Mouse (Mus musculus): ENCODE data around the gene Ctcfl. TPM values are rescaled to one million over a fixed set of nuclear protein-coding genes. Genes with fewer than 3 reads are reported as not detected.

The Ctcfl gene
- polyA plus RNA-seq, 1 experiment, result 0.55 TPM

DNA sequence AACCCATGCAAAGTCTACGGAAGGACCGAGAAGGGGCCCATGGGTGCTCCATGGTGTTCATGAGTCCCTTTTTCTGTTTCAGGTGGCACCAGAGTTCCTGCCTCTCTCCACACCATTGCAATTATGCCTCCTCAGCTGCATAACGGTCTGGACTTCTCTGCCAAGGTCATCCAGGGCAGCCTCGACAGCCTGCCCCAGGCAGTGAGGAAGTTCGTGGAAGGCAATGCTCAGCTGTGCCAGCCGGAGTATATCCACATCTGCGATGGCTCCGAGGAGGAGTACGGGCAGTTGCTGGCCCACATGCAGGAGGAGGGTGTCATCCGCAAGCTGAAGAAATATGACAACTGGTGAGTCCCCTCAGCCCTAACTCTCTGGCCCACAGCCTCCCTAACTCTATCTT lies 33.9 kb upstream of the Ctcfl start:
- Histone ChIP-seq H3K4me3 (ENCODE audit: insufficient read depth, low read depth, low read length) (peak overlapping the region; percentile 66), H3K4me1 (ENCODE audit: control insufficient read depth, insufficient read depth, insufficient read length, low read length) (peaks cover 9% of the 10 kb centered on the region), H3K27ac (replicated peaks; ENCODE audit: low read depth, low read length) (peak overlapping the region; percentile 89)

DNA sequence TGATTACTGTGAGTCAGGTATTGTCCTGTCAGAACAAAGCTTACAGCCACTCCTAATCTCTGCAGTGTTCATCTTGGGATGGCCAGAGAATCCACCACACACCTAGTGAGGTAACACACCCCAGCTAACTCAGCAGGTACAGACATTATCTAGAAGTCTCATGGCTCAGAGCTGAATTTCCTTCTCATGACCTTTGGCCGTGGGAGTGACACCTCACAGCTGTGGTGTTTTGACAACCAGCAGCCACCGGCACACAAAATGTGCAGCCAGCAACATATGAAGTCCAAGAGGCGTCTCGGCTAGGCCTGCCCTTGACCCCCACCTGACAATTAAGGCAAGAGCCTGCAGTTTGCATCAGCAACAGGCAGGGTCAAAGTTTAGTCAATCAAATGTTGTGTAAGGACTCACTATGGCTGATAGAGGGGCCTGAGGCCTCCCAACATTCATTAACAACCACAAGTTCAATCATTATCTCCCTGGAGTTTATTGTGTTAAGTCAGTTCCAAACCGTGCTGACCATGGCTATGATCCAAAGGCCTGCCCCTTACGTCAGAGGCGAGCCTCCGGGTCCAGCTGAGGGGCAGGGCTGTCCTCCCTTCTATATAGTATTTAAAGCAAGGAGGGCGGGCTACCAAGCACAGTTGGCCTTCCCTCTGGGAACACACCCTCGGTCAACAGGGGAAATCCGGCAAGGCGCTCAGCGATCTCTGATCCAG lies 33.3 kb upstream of the Ctcfl start, which contains the start of gene Pck1:
Pck1 (plus strand) TSS at position 613 of the 716 bp plus-strand sequence.
- Histone ChIP-seq H3K4me3 (ENCODE audit: insufficient read depth, low read depth, low read length) (peak within 1 kb of the TSS; percentile 66), H3K27ac (replicated peaks; ENCODE audit: low read depth, low read length) (peak within 1 kb of the TSS; percentile 100), H3K4me1 (ENCODE audit: control insufficient read depth, insufficient read depth, insufficient read length, low read length) (peaks cover 9% of the 10 kb centered on the region)

DNA sequence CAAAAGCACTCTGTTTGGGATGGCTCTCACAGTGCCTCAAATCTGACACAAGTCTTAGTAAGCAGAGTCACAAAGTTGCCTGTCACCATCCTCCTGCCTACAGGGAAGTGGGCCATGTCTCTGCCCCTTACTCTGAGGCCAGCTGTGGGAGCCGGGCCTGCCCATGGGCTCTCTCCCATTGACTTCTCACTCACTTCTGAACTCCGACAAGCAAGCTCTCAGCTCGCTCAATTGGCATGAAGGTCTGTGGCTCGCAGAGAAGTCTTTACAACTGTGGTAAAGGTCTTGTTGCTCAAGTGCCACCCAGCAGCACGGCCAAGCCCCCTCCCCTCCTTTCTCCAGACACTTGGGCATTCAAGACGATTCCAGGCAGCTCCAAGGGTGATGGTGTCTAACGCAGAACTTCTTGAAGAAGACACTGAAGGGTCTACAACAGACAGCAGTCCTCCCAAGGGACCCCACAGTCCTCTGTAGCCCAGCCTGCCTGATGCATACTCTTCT lies 32.5 kb upstream of the Ctcfl start:
- H3K4me1 ChIP-seq (ENCODE audit: control insufficient read depth, insufficient read depth, insufficient read length, low read length), result peaks cover 9% of the 10 kb centered on the region

DNA sequence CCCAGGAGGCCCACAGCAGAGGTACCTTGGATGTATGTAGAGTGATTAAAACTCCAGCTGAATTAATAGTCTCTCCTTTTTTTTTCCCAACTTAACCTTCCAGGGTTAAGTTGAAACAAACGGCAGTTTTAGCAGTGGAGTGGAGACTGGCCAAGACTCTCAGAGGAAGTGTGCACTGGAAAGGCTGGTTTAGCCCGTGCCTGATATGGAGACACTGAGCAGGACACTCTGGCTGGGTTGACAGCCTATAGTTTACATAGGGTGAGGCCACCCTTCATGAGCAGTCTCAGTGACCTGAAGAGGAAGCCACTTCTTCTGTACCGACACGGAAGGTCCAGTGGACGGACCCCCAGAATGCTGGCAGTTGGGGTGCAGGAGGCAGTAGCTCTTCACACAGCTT lies 32.0 kb upstream of the Ctcfl start:
- no peak overlapping the region for H3K4me3 ChIP-seq (ENCODE audit: insufficient read depth, low read depth, low read length)
- peak overlapping the region; percentile 100 for H3K27ac ChIP-seq (replicated peaks; ENCODE audit: low read depth, low read length)
- peaks cover 9% of the 10 kb centered on the region for H3K4me1 ChIP-seq (ENCODE audit: control insufficient read depth, insufficient read depth, insufficient read length, low read length)

More for the DNA sequence above, 32.5 kb upstream of the Ctcfl start:
- Histone ChIP-seq H3K27ac (replicated peaks; ENCODE audit: low read depth, low read length) (peak overlapping the region; percentile 100), H3K4me3 (ENCODE audit: insufficient read depth, low read depth, low read length) (no peak overlapping the region)

DNA sequence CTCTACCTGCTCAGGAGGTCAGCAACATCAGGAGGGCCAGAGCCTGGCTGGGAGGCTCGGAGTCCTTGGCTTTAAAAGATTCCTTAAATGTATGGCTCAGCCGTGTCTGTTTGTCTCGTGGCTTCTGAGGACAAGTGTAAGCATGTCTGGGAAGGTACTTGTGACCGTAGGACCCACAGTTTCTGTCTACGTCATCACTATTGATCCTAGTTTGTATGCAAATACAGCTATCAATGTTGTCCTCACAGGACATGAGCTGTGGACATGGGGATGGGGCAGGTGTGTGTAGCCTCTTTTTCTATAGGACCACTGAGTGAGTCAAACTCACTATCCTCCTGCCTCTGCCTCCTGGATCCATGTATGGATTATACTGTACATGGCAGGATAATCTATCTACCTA lies 28.7 kb upstream of the Ctcfl start:
- Histone ChIP-seq H3K27ac (replicated peaks; ENCODE audit: low read depth, low read length) (no peak overlapping the region), H3K4me1 (ENCODE audit: control insufficient read depth, insufficient read depth, insufficient read length, low read length) (peaks cover 9% of the 10 kb centered on the region), H3K4me3 (ENCODE audit: insufficient read depth, low read depth, low read length) (no peak overlapping the region)

DNA sequence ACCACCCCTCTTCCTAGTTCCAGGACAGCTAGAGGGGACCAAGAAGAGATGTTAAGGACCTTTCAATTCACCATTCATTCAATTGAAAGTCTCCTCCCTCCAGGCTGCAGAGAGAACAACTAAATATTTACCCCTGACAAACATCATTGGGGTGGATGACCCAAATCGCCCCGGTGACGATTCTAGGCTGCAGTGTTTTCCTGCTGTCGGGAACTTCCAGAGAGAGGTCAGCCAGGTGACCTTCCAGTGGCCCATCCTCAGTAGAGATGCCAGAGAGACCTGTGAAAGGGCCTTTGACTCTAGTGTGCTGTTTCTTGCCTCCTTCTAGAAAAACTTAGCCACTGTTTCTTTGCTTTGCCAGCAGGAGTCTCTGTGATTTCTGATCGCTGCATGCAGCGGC lies 27.4 kb upstream of the Ctcfl start:
- peaks cover 9% of the 10 kb centered on the region for H3K4me1 ChIP-seq (ENCODE audit: control insufficient read depth, insufficient read depth, insufficient read length, low read length)
- no peak overlapping the region for H3K27ac ChIP-seq (replicated peaks; ENCODE audit: low read depth, low read length)

DNA sequence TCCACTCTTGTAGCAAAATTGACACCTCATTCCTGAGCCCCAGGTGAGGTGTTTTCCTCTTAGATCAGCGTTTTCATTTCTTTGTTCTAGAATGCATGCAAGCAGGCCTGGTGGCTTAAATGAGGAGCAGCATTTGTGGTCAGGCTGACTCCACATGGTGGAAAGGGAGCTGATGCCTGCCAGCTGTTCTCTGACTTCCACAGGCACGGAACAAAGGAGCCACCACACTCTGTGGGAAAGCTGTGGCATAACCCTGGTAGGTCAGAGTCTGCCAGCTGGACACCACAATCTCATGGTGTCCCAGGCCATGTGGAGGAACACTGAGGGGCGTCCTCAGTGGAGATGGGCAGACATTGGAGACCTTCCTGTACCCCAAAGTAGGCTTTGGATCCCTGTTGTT lies 26.5 kb upstream of the Ctcfl start:
- no peak overlapping the region for H3K27ac ChIP-seq (replicated peaks; ENCODE audit: low read depth, low read length)
- no peak overlapping the region for H3K4me3 ChIP-seq (ENCODE audit: insufficient read depth, low read depth, low read length)
- H3K4me1 ChIP-seq (ENCODE audit: control insufficient read depth, insufficient read depth, insufficient read length, low read length), result peaks cover 2% of the 10 kb centered on the region

More for the DNA sequence above, 27.4 kb upstream of the Ctcfl start:
- no peak overlapping the region for H3K4me3 ChIP-seq (ENCODE audit: insufficient read depth, low read depth, low read length)

DNA sequence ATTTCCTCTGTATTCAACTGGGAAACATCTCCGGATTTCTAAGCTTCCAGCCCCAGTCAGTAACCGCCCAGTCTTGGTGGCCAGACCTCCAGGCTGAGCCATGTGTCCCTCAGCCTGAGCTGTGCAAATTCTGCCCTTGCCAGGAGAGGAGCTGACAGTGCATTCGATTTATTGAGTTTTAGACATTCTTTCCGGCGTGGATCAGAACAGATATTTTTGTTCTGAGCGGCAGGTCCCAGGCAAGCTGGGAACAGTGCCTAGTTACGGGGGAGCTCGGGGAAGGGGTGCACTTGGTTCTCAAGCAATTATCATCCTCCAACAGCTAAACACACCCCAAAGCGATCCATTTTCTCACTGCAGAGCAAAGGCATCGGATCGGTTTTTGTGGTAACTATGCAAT lies 24.3 kb upstream of the Ctcfl start:
- Histone ChIP-seq H3K4me3 (ENCODE audit: insufficient read depth, low read depth, low read length) (no peak overlapping the region), H3K4me1 (ENCODE audit: control insufficient read depth, insufficient read depth, insufficient read length, low read length) (peaks cover 7% of the 10 kb centered on the region), H3K27ac (replicated peaks; ENCODE audit: low read depth, low read length) (no peak overlapping the region)

DNA sequence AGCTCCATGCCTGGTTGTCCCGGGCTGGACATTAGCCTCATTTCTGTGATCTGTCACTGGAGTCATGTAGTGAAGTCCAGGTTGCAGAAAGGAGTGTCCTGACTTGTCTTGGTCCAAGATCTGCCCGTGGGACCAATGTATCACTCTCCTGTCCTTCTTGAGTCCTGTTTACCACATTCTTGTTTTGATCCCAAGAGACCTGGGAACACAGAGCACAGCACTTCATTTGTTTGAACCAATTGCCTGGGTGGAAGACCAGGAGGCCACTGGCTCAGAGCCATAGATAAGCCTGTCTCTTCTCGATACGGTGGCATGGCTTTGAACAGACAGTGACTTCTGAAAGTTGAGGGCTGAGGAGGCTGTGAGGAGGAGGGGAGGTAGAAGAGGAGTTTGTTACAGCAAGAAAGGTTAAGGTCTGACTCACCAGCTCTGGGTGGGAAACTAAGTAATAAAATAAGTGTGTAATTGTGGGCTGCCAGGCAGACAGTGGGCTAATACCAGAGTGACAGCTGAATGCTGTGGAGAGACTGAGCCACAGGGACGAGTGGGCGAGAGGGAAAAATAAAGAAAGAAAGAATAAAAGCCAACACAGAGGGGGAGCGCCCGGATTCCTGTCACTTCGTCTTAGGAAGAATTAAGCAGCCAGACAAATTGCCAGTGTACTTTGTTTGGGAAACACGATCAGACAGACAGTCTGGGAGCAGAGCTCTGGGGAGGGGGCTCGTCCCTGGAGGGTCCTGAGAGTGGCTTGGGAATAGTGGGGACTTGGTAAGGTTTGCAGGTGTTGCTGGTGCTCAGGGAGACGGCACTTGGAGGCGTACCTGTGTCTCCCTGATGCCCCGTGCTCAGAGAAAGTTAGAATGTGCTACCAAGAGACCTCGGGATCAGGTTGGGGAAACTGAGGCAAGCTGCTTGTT lies 19.3 kb upstream of the Ctcfl start:
- Histone ChIP-seq H3K4me1 (ENCODE audit: control insufficient read depth, insufficient read depth, insufficient read length, low read length) (peaks cover 8% of the 10 kb centered on the region), H3K27ac (replicated peaks; ENCODE audit: low read depth, low read length) (peak overlapping the region; percentile 92), H3K4me3 (ENCODE audit: insufficient read depth, low read depth, low read length) (no peak overlapping the region)

DNA sequence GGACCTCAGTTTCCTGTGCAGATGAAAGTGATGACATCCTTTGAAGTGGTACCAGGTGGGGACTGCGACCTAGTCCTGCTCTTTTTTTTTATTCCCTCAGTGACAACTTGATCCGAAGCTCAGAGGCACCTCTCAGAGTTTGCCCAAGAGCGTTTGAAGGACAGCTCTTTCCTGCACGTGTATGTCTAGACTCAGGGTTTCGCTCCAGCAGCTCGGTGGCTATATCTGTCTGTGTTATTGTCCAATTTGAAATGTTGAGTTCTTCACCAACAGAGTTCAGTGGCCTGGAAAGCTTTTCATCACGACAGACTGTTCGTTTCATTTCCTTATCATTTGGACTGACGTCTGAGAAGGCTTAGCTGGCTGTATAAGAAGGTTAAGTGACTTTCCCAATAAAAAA lies 15.4 kb upstream of the Ctcfl start:
- Histone ChIP-seq H3K4me3 (ENCODE audit: insufficient read depth, low read depth, low read length) (no peak overlapping the region), H3K4me1 (ENCODE audit: control insufficient read depth, insufficient read depth, insufficient read length, low read length) (peaks cover 12% of the 10 kb centered on the region), H3K27ac (replicated peaks; ENCODE audit: low read depth, low read length) (peak overlapping the region; percentile 99)

DNA sequence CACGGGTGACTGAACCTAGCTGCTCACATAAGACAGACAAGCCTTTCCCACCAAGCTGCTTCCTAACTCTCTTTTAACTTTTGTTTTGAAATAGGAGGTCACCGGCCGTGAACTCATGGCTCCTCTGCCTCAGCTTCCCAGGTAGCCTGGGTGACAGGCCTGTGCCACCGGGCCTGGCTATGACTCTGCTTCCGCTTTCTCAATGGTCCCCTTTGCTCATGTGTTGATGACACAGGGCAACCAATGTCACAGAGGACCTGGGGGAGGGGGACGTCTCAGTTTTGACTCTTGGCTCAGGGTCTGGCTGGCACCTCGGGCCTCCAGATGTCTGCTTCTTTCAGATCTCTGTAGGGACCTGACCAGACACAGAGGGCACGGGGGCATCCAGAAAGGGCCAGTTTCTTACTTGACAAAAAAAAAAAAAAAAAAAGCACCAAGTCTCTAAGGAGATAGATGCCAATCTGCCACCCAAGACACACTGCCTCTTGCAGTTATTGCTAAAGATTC lies 13.5 kb upstream of the Ctcfl start:
- Histone ChIP-seq H3K4me3 (ENCODE audit: insufficient read depth, low read depth, low read length) (no peak overlapping the region), H3K27ac (replicated peaks; ENCODE audit: low read depth, low read length) (peak overlapping the region; percentile 99), H3K4me1 (ENCODE audit: control insufficient read depth, insufficient read depth, insufficient read length, low read length) (peaks cover 5% of the 10 kb centered on the region; the same call in 1 of the 2 replicates)

DNA sequence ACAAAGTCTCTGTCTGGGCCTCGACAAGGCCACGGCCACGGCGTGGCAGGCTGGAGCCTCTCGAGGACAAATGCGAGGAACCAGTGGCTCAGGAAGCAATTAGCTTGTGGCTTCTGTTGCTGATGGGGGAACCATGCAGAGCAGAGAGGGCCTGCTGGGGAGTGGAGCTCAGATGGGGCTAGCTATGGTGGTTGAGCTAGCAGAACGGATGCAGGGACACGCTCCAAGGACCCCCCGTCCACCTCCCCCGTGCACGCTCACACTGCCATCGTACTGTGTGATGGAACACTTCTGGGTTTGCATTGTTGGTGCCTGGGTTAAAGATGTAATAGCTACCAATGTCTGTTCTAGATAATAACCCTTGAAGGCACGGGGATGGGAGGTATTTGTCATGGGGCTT lies 12.9 kb upstream of the Ctcfl start:
- Histone ChIP-seq H3K4me1 (ENCODE audit: control insufficient read depth, insufficient read depth, insufficient read length, low read length) (peaks cover 5% of the 10 kb centered on the region; the same call in 1 of the 2 replicates), H3K4me3 (ENCODE audit: insufficient read depth, low read depth, low read length) (no peak overlapping the region)

DNA sequence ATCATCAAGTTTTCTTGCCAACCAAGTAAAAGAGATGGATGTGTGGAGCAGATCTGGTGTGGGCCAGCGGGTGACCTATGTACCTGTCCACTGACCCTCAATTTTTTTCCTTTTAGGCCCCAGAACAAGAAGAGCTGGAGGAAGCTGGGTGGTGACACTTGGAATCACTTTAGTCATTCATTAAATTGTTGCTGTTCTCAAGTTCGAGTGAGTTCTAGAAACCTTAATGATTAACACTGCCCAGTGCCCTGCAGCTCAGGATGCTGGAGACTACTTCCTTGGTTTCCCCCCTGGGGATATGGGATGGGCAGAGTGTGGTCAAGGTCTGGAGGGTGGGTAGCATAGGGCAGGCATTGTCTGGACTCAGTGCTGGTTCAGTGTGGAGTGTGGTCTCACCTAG lies 9.8 kb upstream of the Ctcfl start:
- Histone ChIP-seq H3K4me3 (ENCODE audit: insufficient read depth, low read depth, low read length) (no peak overlapping the region), H3K27ac (replicated peaks; ENCODE audit: low read depth, low read length) (peak overlapping the region; percentile 99), H3K4me1 (ENCODE audit: control insufficient read depth, insufficient read depth, insufficient read length, low read length) (peaks cover 12% of the 10 kb centered on the region)

More for the DNA sequence above, 12.9 kb upstream of the Ctcfl start:
- peak overlapping the region; percentile 99 for H3K27ac ChIP-seq (replicated peaks; ENCODE audit: low read depth, low read length)

DNA sequence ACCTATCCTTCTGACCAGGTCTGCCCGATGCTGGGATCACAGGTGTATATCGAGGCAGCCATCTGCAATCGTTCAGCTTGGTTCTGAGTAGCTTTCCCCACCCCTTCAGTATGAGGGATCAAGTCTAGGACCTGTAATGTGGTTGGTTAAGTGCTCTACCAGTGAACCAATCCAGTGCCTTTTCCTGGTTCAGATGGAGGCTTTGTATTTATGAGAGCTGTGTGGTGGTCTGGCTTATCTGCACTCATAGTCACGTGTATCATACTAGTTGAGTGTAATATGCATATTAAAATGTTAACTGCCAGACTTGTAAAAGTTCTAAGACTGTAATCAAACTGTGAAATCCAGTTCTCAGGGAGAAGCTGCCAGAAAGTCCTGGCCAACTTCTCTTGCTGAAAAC lies 7.1 kb upstream of the Ctcfl start:
- Histone ChIP-seq H3K4me3 (ENCODE audit: insufficient read depth, low read depth, low read length) (no peak overlapping the region), H3K4me1 (ENCODE audit: control insufficient read depth, insufficient read depth, insufficient read length, low read length) (peaks cover 8% of the 10 kb centered on the region), H3K27ac (replicated peaks; ENCODE audit: low read depth, low read length) (peak overlapping the region; percentile 99)

Data from brown adipose tissue, adult 24 weeks (tissue).